Mouse (Mus musculus) lung, embryonic 16.5 days (tissue): Measurements from ENCODE around the gene Glt6d1. TPM values are rescaled to one million over a fixed set of nuclear protein-coding genes. Genes with fewer than 3 reads are reported as not detected.

Experiments used
- ATAC-seq: fragments of 200-750 bp; cut with Nextera tagmentation; 2 replicates; pipeline ENCODE4 v1.8.0; 2017; ENCODE audit warnings: low read depth, mild to moderate bottlenecking, moderate library complexity
- H3K27ac ChIP-seq: fragments of 300-500 bp; sonication (generic); 2 replicates; pipeline ENCODE4 v1.5.1; 2014; ENCODE audit warnings: mild to moderate bottlenecking, control low read depth, low read length
- H3K27me3 ChIP-seq: fragments of 300-500 bp; sonication (generic); 2 replicates; pipeline ENCODE4 v1.6.1; 2014; ENCODE audit warnings: low read depth, low read length, mixed read lengths; ENCODE audit not compliant: control insufficient read depth, insufficient read depth
- H3K36me3 ChIP-seq: fragments of 300-500 bp; sonication (generic); 2 replicates; pipeline ENCODE4 v1.6.1; 2014; ENCODE audit warnings: low read length; ENCODE audit not compliant: control insufficient read depth, insufficient read depth
- H3K4me1 ChIP-seq: fragments of 300-500 bp; sonication (generic); replicated peaks from 2 replicates; pipeline ENCODE4 v1.6.1; 2014; ENCODE audit warnings: low read length, mixed read lengths; ENCODE audit not compliant: control insufficient read depth, insufficient read depth
- H3K4me2 ChIP-seq: fragments of 300-500 bp; sonication (generic); 2 replicates; pipeline ENCODE4 v1.6.1; 2014; ENCODE audit warnings: low read depth, low read length, control low read depth
- H3K4me3 ChIP-seq: fragments of 300-500 bp; sonication (generic); 2 replicates; pipeline ENCODE4 v1.5.1; 2014; ENCODE audit warnings: mild to moderate bottlenecking, low read length, control low read depth
- H3K9ac ChIP-seq: fragments of 300-500 bp; sonication (generic); 2 replicates; pipeline ENCODE4 v1.6.1; 2014; ENCODE audit warnings: low read length, control low read depth
- H3K9me3 ChIP-seq: fragments of 300-500 bp; sonication (generic); 2 replicates; pipeline ENCODE4 v1.6.1; 2016; ENCODE audit warnings: low read length; ENCODE audit not compliant: control insufficient read depth
- WGBS: fragments of 180-500 bp; shearing (Covaris S2); extraction: QIAGEN DNeasy Blood & Tissue Kit; methylation state at CpG from one replicate; pipeline ENCODE4 v1.1.7; 2014; 5-methylcytosine and 5-hydroxymethylcytosine counted together
- polyA plus RNA-seq: library from polyadenylated mRNA; unstranded; fragments of >200 nt; fragmentation: Nextera tagmentation; extraction: Ambion mirVana; gene quantifications from 2 replicates; pipeline ENCODE4 v1.2.1, GENCODE M21; 2015

The Glt6d1 gene
- polyA plus RNA-seq, 1 experiment from 2014 or later = not detected

GRCm38 (mm10) chr2:25779076-25779475, 36.6 kb downstream of the Glt6d1 start:
- ATAC-seq = no peak
- 86% methylated on average over 9 of the region's 9 CpGs for WGBS

GRCm38 (mm10) chr2:25776717-25777116, 38.9 kb downstream of the Glt6d1 start, which contains the start of gene Lcn11:
TSS of gene Lcn11 (plus strand) at chr2:25777017.
- H3K4me2 ChIP-seq = no peak within 1 kb of the TSS
- H3K27me3 ChIP-seq = no peaks in the 10 kb centered on the region
- ATAC-seq = no peak
- no peak within 1 kb of the TSS for H3K9ac ChIP-seq
- H3K36me3 ChIP-seq = no peaks in the 10 kb centered on the region
- WGBS = 90% methylated on average over 1 of the region's 1 CpGs
- no peaks in the 10 kb centered on the region for H3K9me3 ChIP-seq
- H3K27ac ChIP-seq = no peak within 1 kb of the TSS
- no peak within 1 kb of the TSS for H3K4me3 ChIP-seq
- H3K4me1 ChIP-seq = no peaks in the 10 kb centered on the region

More at GRCm38 (mm10) chr2:25779076-25779475, 36.6 kb downstream of the Glt6d1 start:
- Histone ChIP-seq H3K9ac (no peak overlapping the region), H3K4me3 (no peak overlapping the region), H3K9me3 (no peaks in the 10 kb centered on the region), H3K4me2 (no peak overlapping the region), H3K4me1 (no peaks in the 10 kb centered on the region), H3K27ac (no peak overlapping the region), H3K27me3 (no peaks in the 10 kb centered on the region), H3K36me3 (no peaks in the 10 kb centered on the region)

- Histone ChIP-seq H3K4me3 (no peak overlapping the region), H3K4me1 (no peaks in the 10 kb centered on the region), H3K9me3 (no peaks in the 10 kb centered on the region), H3K27me3 (no peaks in the 10 kb centered on the region), H3K9ac (no peak overlapping the region), H3K4me2 (no peak overlapping the region), H3K36me3 (no peaks in the 10 kb centered on the region), H3K27ac (no peak overlapping the region)
- whole genome bisulfite sequencing = 62% methylated on average over 3 of the region's 3 CpGs
- ATAC-seq = no peak
Measured at GRCm38 (mm10) chr2:25775991-25776390, 39.7 kb downstream of the Glt6d1 start.

- no peak for ATAC-seq
- 70% methylated on average over 2 of the region's 2 CpGs for WGBS
Measured at GRCm38 (mm10) chr2:25774640-25775039, 41.0 kb downstream of the Glt6d1 start.

GRCm38 (mm10) chr2:25773507-25773906, 42.1 kb downstream of the Glt6d1 start:
- no peaks in the 10 kb centered on the region for H3K9me3 ChIP-seq
- H3K27ac ChIP-seq = no peak overlapping the region
- no peak overlapping the region for H3K4me3 ChIP-seq
- no peak overlapping the region for H3K9ac ChIP-seq
- no peaks in the 10 kb centered on the region for H3K27me3 ChIP-seq
- ATAC-seq = no peak
- 84% methylated on average over 2 of the region's 2 CpGs for WGBS
- no peaks in the 10 kb centered on the region for H3K4me1 ChIP-seq
- no peaks in the 10 kb centered on the region for H3K36me3 ChIP-seq
- H3K4me2 ChIP-seq = no peak overlapping the region

More at GRCm38 (mm10) chr2:25774640-25775039, 41.0 kb downstream of the Glt6d1 start:
- H3K36me3 ChIP-seq = no peaks in the 10 kb centered on the region
- no peak overlapping the region for H3K9ac ChIP-seq
- H3K4me3 ChIP-seq = no peak overlapping the region
- no peaks in the 10 kb centered on the region for H3K27me3 ChIP-seq
- H3K4me2 ChIP-seq = no peak overlapping the region
- H3K4me1 ChIP-seq = no peaks in the 10 kb centered on the region
- H3K9me3 ChIP-seq = no peaks in the 10 kb centered on the region
- no peak overlapping the region for H3K27ac ChIP-seq

- no peaks in the 10 kb centered on the region for H3K36me3 ChIP-seq
- no peak overlapping the region for H3K27ac ChIP-seq
- H3K4me2 ChIP-seq = no peak overlapping the region
- no peak overlapping the region for H3K9ac ChIP-seq
- WGBS = 76% methylated on average over 4 of the region's 4 CpGs
- ATAC-seq = no peak
- H3K4me1 ChIP-seq = no peaks in the 10 kb centered on the region
- H3K27me3 ChIP-seq = no peaks in the 10 kb centered on the region
- no peak overlapping the region for H3K4me3 ChIP-seq
- H3K9me3 ChIP-seq = no peaks in the 10 kb centered on the region
Measured at GRCm38 (mm10) chr2:25767764-25768163, 47.9 kb downstream of the Glt6d1 start.

GRCm38 (mm10) chr2:25765269-25765668, 50.4 kb downstream of the Glt6d1 start, which contains the start of gene Lcn3:
TSS of gene Lcn3 (plus strand) at chr2:25765569.
- H3K4me3 ChIP-seq = no peak within 1 kb of the TSS
- H3K9ac ChIP-seq = no peak within 1 kb of the TSS
- ATAC-seq = no peak
- H3K27me3 ChIP-seq = no peaks in the 10 kb centered on the region
- no peak within 1 kb of the TSS for H3K27ac ChIP-seq
- no peak within 1 kb of the TSS for H3K4me2 ChIP-seq
- H3K4me1 ChIP-seq = no peaks in the 10 kb centered on the region
- H3K9me3 ChIP-seq = no peaks in the 10 kb centered on the region
- WGBS = 10% methylated on average over 2 of the region's 2 CpGs
- no peaks in the 10 kb centered on the region for H3K36me3 ChIP-seq

- no peak overlapping the region for H3K4me3 ChIP-seq
- no peaks in the 10 kb centered on the region for H3K9me3 ChIP-seq
- H3K4me2 ChIP-seq = no peak overlapping the region
- 59% methylated on average over 4 of the region's 4 CpGs for WGBS
- no peaks in the 10 kb centered on the region for H3K27me3 ChIP-seq
- H3K4me1 ChIP-seq = no peaks in the 10 kb centered on the region
- no peak overlapping the region for H3K9ac ChIP-seq
- ATAC-seq = no peak
- no peaks in the 10 kb centered on the region for H3K36me3 ChIP-seq
- H3K27ac ChIP-seq = no peak overlapping the region
Measured at GRCm38 (mm10) chr2:25758064-25758625, 57.5 kb downstream of the Glt6d1 start.

- no peak overlapping the region for H3K27ac ChIP-seq
- H3K4me3 ChIP-seq = no peak overlapping the region
- no peaks in the 10 kb centered on the region for H3K27me3 ChIP-seq
- ATAC-seq = no peak
- H3K9ac ChIP-seq = no peak overlapping the region
- WGBS = 100% methylated on average over 1 of the region's 1 CpGs
- no peak overlapping the region for H3K4me2 ChIP-seq
- no peaks in the 10 kb centered on the region for H3K4me1 ChIP-seq
- no peaks in the 10 kb centered on the region for H3K9me3 ChIP-seq
- no peaks in the 10 kb centered on the region for H3K36me3 ChIP-seq
Measured at GRCm38 (mm10) chr2:25754201-25754600, 61.4 kb downstream of the Glt6d1 start.
